Comparison of ENCODE assay signal across 8 mouse cellular contexts in the genomic region with DNA sequence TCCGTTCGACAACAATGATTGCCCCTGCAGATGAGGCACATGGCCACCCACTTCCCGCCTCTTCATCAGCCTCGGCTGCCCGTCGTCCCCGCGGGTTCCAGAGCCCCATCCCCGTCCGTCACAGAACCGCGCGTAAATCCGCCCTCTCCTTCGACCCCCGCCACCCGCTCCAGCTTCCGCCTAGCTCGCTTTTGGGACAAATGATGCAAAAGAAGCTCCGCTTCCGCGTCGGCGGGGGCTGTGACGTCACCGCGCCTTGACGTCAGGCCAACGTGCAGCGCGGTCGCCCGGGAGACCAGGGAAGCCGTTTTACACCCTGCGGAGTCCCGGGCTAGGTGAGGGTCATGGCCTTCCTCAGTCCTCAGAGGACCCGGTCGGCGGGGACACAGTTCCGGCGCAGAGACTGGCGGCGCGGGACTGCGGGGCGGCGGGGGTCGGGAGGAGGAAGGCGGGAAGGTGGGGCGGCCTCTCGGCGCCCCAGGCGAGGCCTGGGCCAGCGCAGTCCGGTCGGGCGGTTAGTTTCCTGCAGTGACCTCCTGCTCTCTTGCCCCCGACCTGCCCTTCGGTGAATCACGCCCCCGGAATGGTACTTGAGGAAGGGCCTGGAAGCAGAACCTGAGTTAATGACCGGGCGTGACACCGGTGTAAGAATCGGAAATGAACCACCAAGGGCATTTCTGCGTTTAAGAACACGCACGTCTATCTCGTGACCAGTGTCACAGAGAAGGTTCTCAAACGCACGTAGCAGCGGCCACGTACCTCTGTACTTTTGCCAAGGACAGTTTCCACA. TPM values are rescaled to one million over a fixed set of nuclear protein-coding genes. Genes with fewer than 3 reads are reported as not detected.
DNase-seq lines count a peak whose midpoint lies in the region; ATAC-seq and TF ChIP-seq lines count a peak whose summit lies in the region.

A gene (plus strand): TSS at position 252 of the 790 bp plus-strand sequence.

- no peak for DNase-seq in ES-E14 (ENCODE audit: low read depth, low spot score)
- peak; percentile 92 to 95 for DNase-seq in cerebellum, adult 2 months
- DNase-seq in forelimb bud, embryonic 11.5 days (ENCODE audit: low read depth, low spot score): peak; percentile 89
- DNase-seq in layer of hippocampus, adult 8-10 months (ENCODE audit: low spot score in 2 of 2): peak; percentile 88 to 90
- DNase-seq in lung, embryonic 14.5 days: peak; percentile 95
- peak; percentile 89 for DNase-seq in testis, postnatal 14 days (ENCODE audit: low spot score)

- TF ChIP-seq CTCF in cerebellum, adult 2 months (IDR thresholded peaks at IDR 0.05; ENCODE audit: borderline replicate concordance, insufficient read depth, low read depth, low read length): no peak
- TF ChIP-seq CTCF in lung, embryonic 14.5 days (IDR thresholded peaks at IDR 0.05; ENCODE audit: low read depth): no peak

- ATAC-seq in hematopoietic stem cell, adult 5-6 weeks (replicated peaks in 1 of 2; ENCODE audit: insufficient read depth in 1 of 2, low FRiP score in 2 of 2, low TSS enrichment in 1 of 2, low read depth in 1 of 2, poor library complexity in 2 of 2, severe bottlenecking in 2 of 2): peak; percentile 89 to 92
- peak; percentile 93 for ATAC-seq in lung, embryonic 14.5 days (ENCODE audit: insufficient read depth)
- ATAC-seq in neutrophil, adult 5-6 weeks (ENCODE audit: extremely low read depth, insufficient number of reproducible peaks, low FRiP score, poor library complexity, severe bottlenecking): peak; percentile 91

- H3K4me3 ChIP-seq in ES-E14 (ENCODE audit: insufficient read depth in 1 of 2, low read depth in 1 of 2, low read length in 2 of 2, poor library complexity in 1 of 2, severe bottlenecking in 1 of 2): peak within 1 kb of the TSS; percentile 58 to 78
- H3K4me3 ChIP-seq in cerebellum, adult 2 months (replicated peaks; ENCODE audit: insufficient read depth, low read depth, low read length): peak within 1 kb of the TSS; percentile 77
- H3K4me3 ChIP-seq in lung, embryonic 14.5 days (ENCODE audit: low read depth, low read length): peak within 1 kb of the TSS; percentile 70

- H3K27me3 ChIP-seq in cerebellum, adult 2 months (ENCODE audit: control insufficient read depth, insufficient read depth, low read length): no peaks in the 10 kb centered on the region
- H3K27me3 ChIP-seq in lung, embryonic 14.5 days (ENCODE audit: insufficient read depth, low read length): no peaks in the 10 kb centered on the region

- H3K4me1 ChIP-seq in ES-E14 (ENCODE audit: control insufficient read depth in 2 of 2, insufficient read depth in 2 of 2, low read length in 2 of 2, poor library complexity in 1 of 2): peaks cover 6 to 8% of the 10 kb centered on the region in 2 experiments; a peak in 3 of 4 replicates
- no peaks in the 10 kb centered on the region; the same call in 1 of the 2 replicates for H3K4me1 ChIP-seq in cerebellum, adult 2 months (ENCODE audit: control insufficient read depth, insufficient read depth, low read length)
- H3K4me1 ChIP-seq in lung, embryonic 14.5 days (ENCODE audit: insufficient read depth): no peaks in the 10 kb centered on the region

- peak within 1 kb of the TSS; percentile 79 for H3K9ac ChIP-seq in ES-E14 (ENCODE audit: insufficient read depth, low read depth, low read length, poor library complexity, severe bottlenecking)
- peak within 1 kb of the TSS; percentile 68 for H3K9ac ChIP-seq in lung, embryonic 14.5 days

- no peaks in the 10 kb centered on the region for H3K9me3 ChIP-seq in ES-E14 (ENCODE audit: control insufficient read depth, insufficient read depth, low read depth, low read length)
- no peaks in the 10 kb centered on the region for H3K9me3 ChIP-seq in lung, embryonic 14.5 days (ENCODE audit: low read depth, low read length)

- H3K36me3 ChIP-seq in ES-E14 (ENCODE audit: control insufficient read depth, insufficient read depth, low read length, poor library complexity, severe bottlenecking): no peaks in the 10 kb centered on the region
- no peaks in the 10 kb centered on the region for H3K36me3 ChIP-seq in lung, embryonic 14.5 days (ENCODE audit: insufficient read depth)

- in situ Hi-C loops in ES-E14 (cut with MboI; ENCODE audit: low sequenced_read_pairs in 2 of 2, unreplicated experiment in 2 of 2): no loop called here

- peak; percentile 80 for TF ChIP-seq POLR2A in cerebellum, adult 2 months (IDR thresholded peaks at IDR 0.05; ENCODE audit: borderline replicate concordance, insufficient read depth, low read length)

- H3K4me2 ChIP-seq in lung, embryonic 14.5 days: peak within 1 kb of the TSS; percentile 88

- under 1% methylated on average over 73 of the region's 73 CpGs for WGBS in cerebellum, adult 2 months
- WGBS in lung, embryonic 14.5 days: under 1% methylated on average over 73 of the region's 73 CpGs

- peak within 1 kb of the TSS; percentile 57; the same call in 1 of the 2 replicates for H3K27ac ChIP-seq in ES-E14 (ENCODE audit: insufficient read depth, low read depth, low read length, poor library complexity, severe bottlenecking)
- peak within 1 kb of the TSS; percentile 61 for H3K27ac ChIP-seq in cerebellum, adult 2 months (ENCODE audit: insufficient read depth, low read length)
- H3K27ac ChIP-seq in lung, embryonic 14.5 days (ENCODE audit: low read depth): peak within 1 kb of the TSS; percentile 75

TF ChIP-seq in ES-E14, 5 proteins besides CTCF, POLR2A, EP300 and RAD21:
- no peak for TF ChIP-seq HCFC1 (IDR thresholded peaks at IDR 0.05; ENCODE audit: borderline replicate concordance, insufficient read depth, low read length)
- TF ChIP-seq ZNF384 (IDR thresholded peaks at IDR 0.05; ENCODE audit: low read depth, low read length): no peak
- no peak for TF ChIP-seq ZC3H11A (IDR thresholded peaks at IDR 0.05; ENCODE audit: borderline replicate concordance, low read depth, low read length)
- TF ChIP-seq MAFK (IDR thresholded peaks at IDR 0.05; ENCODE audit: insufficient read depth, low read depth, low read length): no peak
- TF ChIP-seq CHD2 (IDR thresholded peaks at IDR 0.05; ENCODE audit: low read depth, low read length): no peak

RNA-seq across cellular contexts. Expression of the gene that starts here (rescaled TPM):
- 1.1 and 1.2 TPM in 2 replicates for total RNA-seq in ES-E14 (2012; rRNA removed)
- polyA plus RNA-seq in cerebellum, adult 2 months (2012; rRNA removed): 4.5 and 4.7 TPM in 2 replicates
- total RNA-seq in hematopoietic stem cell, adult 5-6 weeks (2017): 6.1 and 6.7 TPM in 2 replicates
- 1 to 10 TPM; 6.6 to 8.8 (median 7.4) TPM for total RNA-seq in layer of hippocampus, adult 8-10 months (2022)
- polyA plus RNA-seq in lung, embryonic 14.5 days (2014; fragmentation: Nextera tagmentation; extraction: Ambion mirVana): 8.7 and 9.5 TPM in 2 replicates
- 1.2 and 1.6 TPM in 2 replicates for total RNA-seq in neutrophil, adult 5-6 weeks (2017)
